Mouse (Mus musculus): ENCODE measurements around the gene Prickle4. TPM values are rescaled to one million over a fixed set of nuclear protein-coding genes. Genes with fewer than 3 reads are reported as not detected.

The Prickle4 gene
- 0.71 and 1.3 TPM in 2 replicates for polyA plus RNA-seq (2015; fragmentation: Nextera tagmentation; extraction: Ambion mirVana)

GRCm38 (mm10) chr17:47694503-47695336, at the start of gene Prickle4:
TSS of gene Prickle4 (minus strand) at chr17:47694736.
- peaks cover 9% of the 10 kb centered on the region; the same call in 1 of the 2 replicates for H3K36me3 ChIP-seq
- H3K9ac ChIP-seq, result peak within 1 kb of the TSS; percentile 78
- under 1% methylated on average over 81 of the region's 82 CpGs for WGBS
- H3K9me3 ChIP-seq (replicated peaks), result no peaks in the 10 kb centered on the region
- peak within 1 kb of the TSS; percentile 89 for H3K4me2 ChIP-seq (replicated peaks)
- peak; percentile 94 for ATAC-seq (ENCODE audit: insufficient number of reproducible peaks, low FRiP score, low TSS enrichment, low read depth)
- peak within 1 kb of the TSS; percentile 79 for H3K4me3 ChIP-seq (replicated peaks)
- H3K4me1 ChIP-seq, result peaks cover 16% of the 10 kb centered on the region
- no peaks in the 10 kb centered on the region for H3K27me3 ChIP-seq
- peak within 1 kb of the TSS; percentile 45 for H3K27ac ChIP-seq (replicated peaks)

- no peak for ATAC-seq (ENCODE audit: insufficient number of reproducible peaks, low FRiP score, low TSS enrichment, low read depth)
- Histone ChIP-seq H3K27me3 (no peaks in the 10 kb centered on the region), H3K4me2 (replicated peaks) (no peak overlapping the region), H3K36me3 (no peaks in the 10 kb centered on the region), H3K4me3 (replicated peaks) (no peak overlapping the region), H3K9ac (no peak overlapping the region), H3K9me3 (replicated peaks) (no peaks in the 10 kb centered on the region), H3K4me1 (peaks cover 15% of the 10 kb centered on the region), H3K27ac (replicated peaks) (no peak overlapping the region)
- 92% methylated on average over 14 of the region's 14 CpGs for WGBS
These were observed 49.5 kb upstream of the Prickle4 start for GRCm38 (mm10) chr17:47744086-47744485.

GRCm38 (mm10) chr17:47742991-47743734, 48.6 kb upstream of the Prickle4 start:
- Histone ChIP-seq H3K27me3 (no peaks in the 10 kb centered on the region), H3K27ac (replicated peaks) (no peak overlapping the region), H3K9me3 (replicated peaks) (no peaks in the 10 kb centered on the region), H3K9ac (no peak overlapping the region), H3K4me1 (peaks cover 18% of the 10 kb centered on the region), H3K36me3 (no peaks in the 10 kb centered on the region), H3K4me2 (replicated peaks) (no peak overlapping the region), H3K4me3 (replicated peaks) (no peak overlapping the region)
- no peak for ATAC-seq (ENCODE audit: insufficient number of reproducible peaks, low FRiP score, low TSS enrichment, low read depth)
- whole genome bisulfite sequencing, result 34% methylated on average over 16 of the region's 16 CpGs

DNA sequence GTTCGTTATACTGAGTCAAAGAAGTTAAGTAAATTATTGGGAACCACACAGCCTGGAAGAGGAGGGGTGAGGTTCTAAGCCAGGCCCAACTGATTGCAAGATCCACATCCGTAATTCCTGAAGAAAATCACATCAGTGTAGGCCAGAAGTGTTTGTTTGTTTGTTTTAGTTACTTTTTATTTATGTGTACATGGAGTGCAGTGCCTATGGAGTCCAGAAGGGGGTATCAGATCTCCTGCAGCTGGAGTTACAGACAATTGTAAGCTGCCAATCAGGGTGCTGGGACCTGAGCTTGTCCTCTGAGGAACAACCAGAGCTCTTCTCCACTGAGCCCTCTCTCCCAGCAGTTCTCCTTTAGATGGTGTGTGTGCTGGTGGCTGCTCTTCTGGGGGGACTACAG, 45.6 kb upstream of the Prickle4 start:
- H3K9ac ChIP-seq, result no peak overlapping the region
- no peaks in the 10 kb centered on the region for H3K9me3 ChIP-seq (replicated peaks)
- no peak for ATAC-seq (ENCODE audit: insufficient number of reproducible peaks, low FRiP score, low TSS enrichment, low read depth)
- no peak overlapping the region for H3K4me2 ChIP-seq (replicated peaks)
- no peak overlapping the region for H3K4me3 ChIP-seq (replicated peaks)
- WGBS, result 56% methylated on average over 2 of the region's 2 CpGs
- H3K4me1 ChIP-seq, result peaks cover 22% of the 10 kb centered on the region
- H3K27me3 ChIP-seq, result no peaks in the 10 kb centered on the region
- no peaks in the 10 kb centered on the region for H3K36me3 ChIP-seq
- H3K27ac ChIP-seq (replicated peaks), result no peak overlapping the region

DNA sequence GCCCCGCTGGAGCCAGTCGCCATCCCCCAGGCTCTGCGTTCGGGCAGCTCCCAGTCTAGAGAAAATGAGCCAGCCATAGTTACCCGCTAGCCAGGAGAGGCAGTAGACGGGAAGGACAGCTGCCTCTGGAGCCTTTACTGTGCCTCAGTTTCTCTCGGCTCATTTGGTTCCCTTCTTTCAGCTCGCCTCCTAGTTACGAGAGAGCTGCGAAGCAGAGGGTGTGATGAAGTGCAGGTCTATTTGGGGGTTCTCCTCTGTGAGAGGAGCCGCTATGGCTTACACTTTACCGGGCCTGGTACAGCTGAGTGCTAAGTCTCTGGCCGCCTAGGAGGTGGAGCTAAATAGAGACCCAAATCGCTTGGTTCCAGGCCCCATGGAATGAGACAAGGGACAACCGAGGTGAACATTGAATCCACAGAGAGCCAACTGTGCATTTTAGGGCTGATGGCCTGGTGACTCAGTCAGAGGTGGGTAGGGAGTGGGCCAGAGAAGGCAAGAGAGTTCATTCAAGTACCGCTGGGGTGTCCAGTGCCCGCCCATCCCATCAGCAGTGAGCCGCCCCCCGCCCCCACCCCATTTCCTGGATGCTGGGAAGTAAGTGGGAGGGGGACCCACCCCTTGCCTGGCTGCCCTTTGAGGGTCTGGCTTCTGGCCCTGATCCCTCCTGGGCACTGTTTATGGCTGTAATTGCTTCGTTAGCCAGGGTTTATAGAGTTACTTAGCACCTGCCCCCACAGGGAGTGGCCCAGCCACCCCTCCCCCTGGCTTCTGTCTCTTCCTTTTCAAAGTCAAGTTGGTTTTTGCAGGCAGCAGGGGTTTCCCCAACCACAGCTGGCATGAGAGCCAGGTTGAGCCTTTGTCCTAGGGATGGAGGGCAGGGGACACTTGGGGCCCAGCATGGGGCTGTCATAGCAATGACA, 44.6 kb upstream of the Prickle4 start:
- 7% methylated on average over 19 of the region's 20 CpGs for WGBS
- H3K27ac ChIP-seq (replicated peaks), result peak overlapping the region; percentile 84

DNA sequence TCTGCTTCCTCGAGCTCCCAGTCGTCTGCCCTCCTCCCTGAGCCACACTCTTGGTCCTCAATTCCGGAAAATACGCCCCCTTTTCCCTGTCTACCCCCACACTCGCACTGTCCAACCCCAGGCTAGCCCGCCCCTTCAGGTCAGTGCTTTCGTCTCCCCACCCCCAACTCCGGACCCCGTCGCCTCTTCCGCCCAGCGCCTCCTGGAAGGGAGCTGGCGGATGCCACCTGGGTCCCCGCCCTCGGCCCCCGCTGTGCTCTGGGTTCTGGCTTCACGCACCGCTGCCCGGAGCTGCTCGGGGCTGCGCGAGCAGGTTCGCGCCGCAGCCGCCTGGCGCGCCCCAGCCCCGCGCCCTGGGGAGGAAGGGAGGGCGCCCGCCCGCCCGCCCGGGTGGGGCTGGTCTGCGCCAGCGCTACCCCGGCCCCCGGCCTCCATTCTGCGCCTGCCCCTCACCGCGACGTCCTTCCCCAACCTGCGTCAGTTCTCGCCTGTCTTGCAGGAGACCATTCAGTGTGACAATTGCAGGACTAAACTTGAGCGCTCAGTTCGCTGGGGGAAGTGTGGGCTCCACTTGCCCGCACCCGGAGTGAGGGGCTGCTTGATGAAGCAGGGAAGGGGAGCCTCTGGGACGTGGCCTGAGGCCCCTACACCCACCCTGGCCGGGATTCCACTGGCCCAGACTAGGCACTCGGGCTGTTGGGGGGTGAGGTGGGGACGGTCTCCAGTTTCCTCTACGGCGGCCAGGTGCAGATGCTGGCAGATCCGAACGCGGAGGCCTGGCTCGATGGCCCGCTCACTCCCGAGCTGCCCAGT, 43.7 kb upstream of the Prickle4 start:
- Histone ChIP-seq H3K27ac (replicated peaks) (peak overlapping the region; percentile 84), H3K4me2 (replicated peaks) (peak overlapping the region; percentile 97), H3K9ac (peak overlapping the region; percentile 68), H3K27me3 (no peaks in the 10 kb centered on the region), H3K36me3 (no peaks in the 10 kb centered on the region), H3K4me3 (replicated peaks) (peak overlapping the region; percentile 82), H3K9me3 (replicated peaks) (no peaks in the 10 kb centered on the region), H3K4me1 (peaks cover 22% of the 10 kb centered on the region)
- ATAC-seq (ENCODE audit: insufficient number of reproducible peaks, low FRiP score, low TSS enrichment, low read depth), result peak; percentile 52
- under 1% methylated on average over 59 of the region's 61 CpGs for WGBS

More for the DNA sequence above, 44.6 kb upstream of the Prickle4 start:
- Histone ChIP-seq H3K36me3 (no peaks in the 10 kb centered on the region), H3K4me1 (peaks cover 22% of the 10 kb centered on the region), H3K9ac (peak overlapping the region; percentile 68), H3K9me3 (replicated peaks) (no peaks in the 10 kb centered on the region), H3K4me2 (replicated peaks) (peak overlapping the region; percentile 97), H3K27me3 (no peaks in the 10 kb centered on the region), H3K4me3 (replicated peaks) (peak overlapping the region; percentile 82)
- no peak for ATAC-seq (ENCODE audit: insufficient number of reproducible peaks, low FRiP score, low TSS enrichment, low read depth)

- Histone ChIP-seq H3K4me2 (replicated peaks) (peak overlapping the region; percentile 97), H3K36me3 (no peaks in the 10 kb centered on the region), H3K27me3 (no peaks in the 10 kb centered on the region), H3K4me1 (peaks cover 22% of the 10 kb centered on the region), H3K4me3 (replicated peaks) (peak overlapping the region; percentile 82), H3K9ac (peak overlapping the region; percentile 68), H3K9me3 (replicated peaks) (no peaks in the 10 kb centered on the region), H3K27ac (replicated peaks) (peak overlapping the region; percentile 84)
- under 1% methylated on average over 59 of the region's 60 CpGs for WGBS
- ATAC-seq (ENCODE audit: insufficient number of reproducible peaks, low FRiP score, low TSS enrichment, low read depth), result peak; percentile 90
These were observed 42.9 kb upstream of the Prickle4 start for GRCm38 (mm10) chr17:47737271-47738065.

- Histone ChIP-seq H3K9ac (peak within 1 kb of the TSS; percentile 68), H3K4me2 (replicated peaks) (peak within 1 kb of the TSS; percentile 97), H3K27ac (replicated peaks) (peak within 1 kb of the TSS; percentile 84), H3K4me3 (replicated peaks) (peak within 1 kb of the TSS; percentile 82), H3K4me1 (peaks cover 22% of the 10 kb centered on the region), H3K27me3 (no peaks in the 10 kb centered on the region), H3K36me3 (no peaks in the 10 kb centered on the region), H3K9me3 (replicated peaks) (no peaks in the 10 kb centered on the region)
- peak; percentile 81 for ATAC-seq (ENCODE audit: insufficient number of reproducible peaks, low FRiP score, low TSS enrichment, low read depth)
- WGBS, result 2% methylated on average over 38 of the region's 47 CpGs
These were observed 42.3 kb upstream of the Prickle4 start, which contains the start of gene Tfeb for GRCm38 (mm10) chr17:47736856-47737255. TSS of gene Tfeb (plus strand) at chr17:47737030.

DNA sequence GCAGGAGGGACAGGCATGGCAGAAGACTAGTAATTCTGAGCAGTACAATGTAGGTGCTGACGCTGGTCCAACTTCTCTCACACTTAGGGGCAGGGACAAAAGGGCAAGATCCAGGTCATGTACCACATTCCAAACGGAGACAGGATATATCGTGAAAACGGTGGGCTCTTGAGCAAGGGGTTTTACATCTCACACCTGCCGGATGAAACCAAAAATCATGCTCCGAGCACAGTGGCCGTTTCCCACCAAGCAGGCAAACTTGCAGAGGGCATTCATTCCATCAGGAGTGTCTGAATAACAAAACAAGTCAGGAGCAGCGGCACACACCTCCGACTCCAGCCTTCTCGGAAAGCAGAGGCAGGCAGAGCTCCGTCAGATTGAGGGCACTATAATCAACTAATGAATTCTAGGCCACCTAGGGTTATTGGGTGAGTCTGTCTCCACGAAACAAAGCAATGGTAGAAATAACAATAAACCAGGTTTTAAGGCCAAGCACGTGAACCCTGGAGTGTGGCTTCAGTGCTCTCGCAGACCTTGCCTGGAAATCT, 41.1 kb upstream of the Prickle4 start:
- ATAC-seq (ENCODE audit: insufficient number of reproducible peaks, low FRiP score, low TSS enrichment, low read depth), result no peak
- Histone ChIP-seq H3K4me3 (replicated peaks) (no peak overlapping the region), H3K27ac (replicated peaks) (no peak overlapping the region), H3K36me3 (no peaks in the 10 kb centered on the region), H3K9ac (no peak overlapping the region), H3K4me2 (replicated peaks) (no peak overlapping the region), H3K27me3 (no peaks in the 10 kb centered on the region), H3K4me1 (peaks cover 22% of the 10 kb centered on the region), H3K9me3 (replicated peaks) (no peaks in the 10 kb centered on the region)
- WGBS, result 71% methylated on average over 14 of the region's 14 CpGs
